Mouse (Mus musculus) hindbrain, postnatal 0 days (tissue): ENCODE measurements around the gene Gcnt3. TPM values are rescaled to one million over a fixed set of nuclear protein-coding genes. Genes with fewer than 3 reads are reported as not detected.
A peak's percentile ranks its signal among the peaks of the same experiment; 100 is the strongest.

Experiments used
- ATAC-seq: fragments of 200-750 bp; cut with Nextera tagmentation; 2 replicates; pipeline ENCODE4 v1.8.0; 2017; ENCODE audit warnings: mild to moderate bottlenecking, moderate TSS enrichment, moderate library complexity
- DNase-seq: peaks from one replicate; pipeline ENCODE4 v3.0.0-alpha.2; 2015; ENCODE audit warnings: low spot score
- H3K27ac ChIP-seq: fragments of 300-500 bp; sonication (generic); 2 replicates; pipeline ENCODE4 v1.5.1; 2014; ENCODE audit warnings: mild to moderate bottlenecking
- H3K27me3 ChIP-seq: fragments of 300-500 bp; sonication (generic); 2 replicates; pipeline ENCODE4 v1.6.1; 2014; ENCODE audit warnings: low read length, mixed read lengths; ENCODE audit not compliant: insufficient read depth
- H3K36me3 ChIP-seq: fragments of 300-500 bp; sonication (generic); 2 replicates; pipeline ENCODE4 v1.6.1; 2014; ENCODE audit warnings: low read length, mixed read lengths; ENCODE audit not compliant: insufficient read depth
- H3K4me1 ChIP-seq: fragments of 300-500 bp; sonication (generic); 2 replicates; pipeline ENCODE4 v1.6.1; 2014; ENCODE audit warnings: antibody characterized with exemption, low read length, mixed read lengths; ENCODE audit not compliant: insufficient read depth
- H3K4me2 ChIP-seq: fragments of 300-500 bp; sonication (generic); 2 replicates; pipeline ENCODE4 v1.6.1; 2014; ENCODE audit warnings: low read depth, mild to moderate bottlenecking, low read length, moderate library complexity, mixed read lengths
- H3K4me3 ChIP-seq: fragments of 300-500 bp; sonication (generic); 2 replicates; pipeline ENCODE4 v1.5.1; 2014; ENCODE audit warnings: low read length
- H3K9ac ChIP-seq: fragments of 300-500 bp; sonication (generic); replicated peaks from 2 replicates; pipeline ENCODE4 v1.6.1; 2014; ENCODE audit warnings: mild to moderate bottlenecking, low read length, moderate library complexity, mixed read lengths
- H3K9me3 ChIP-seq: fragments of 300-500 bp; sonication (generic); 2 replicates; pipeline ENCODE4 v1.6.1; 2016; ENCODE audit warnings: low read length, mixed read lengths
- CTCF ChIP-seq: IDR thresholded peaks from 2 replicates; pipeline ENCODE4 v1.5.1; 2016; ENCODE audit warnings: antibody characterized with exemption, control low read depth, low read depth
- WGBS: fragments of 180-500 bp; shearing (Covaris S2); extraction: QIAGEN DNeasy Blood & Tissue Kit; methylation state at CpG from one replicate; pipeline ENCODE4 v1.1.7; 2014; 5-methylcytosine and 5-hydroxymethylcytosine counted together
- polyA plus RNA-seq: library from polyadenylated mRNA; unstranded; fragments of >200 nt; fragmentation: Nextera tagmentation; extraction: Ambion mirVana; gene quantifications from 2 replicates; pipeline ENCODE4 v1.2.1, GENCODE M21; 2015
- total RNA-seq: library from RNA; depleted of rRNA; stranded (reverse); fragments of >200 nt; gene quantifications from 2 replicates; pipeline ENCODE4 v1.2.3, GENCODE M21; 2014

The Gcnt3 gene
- total and polyA plus RNA-seq, 2 experiments from 2014 or later = 0.03 TPM; not detected in 1

DNA sequence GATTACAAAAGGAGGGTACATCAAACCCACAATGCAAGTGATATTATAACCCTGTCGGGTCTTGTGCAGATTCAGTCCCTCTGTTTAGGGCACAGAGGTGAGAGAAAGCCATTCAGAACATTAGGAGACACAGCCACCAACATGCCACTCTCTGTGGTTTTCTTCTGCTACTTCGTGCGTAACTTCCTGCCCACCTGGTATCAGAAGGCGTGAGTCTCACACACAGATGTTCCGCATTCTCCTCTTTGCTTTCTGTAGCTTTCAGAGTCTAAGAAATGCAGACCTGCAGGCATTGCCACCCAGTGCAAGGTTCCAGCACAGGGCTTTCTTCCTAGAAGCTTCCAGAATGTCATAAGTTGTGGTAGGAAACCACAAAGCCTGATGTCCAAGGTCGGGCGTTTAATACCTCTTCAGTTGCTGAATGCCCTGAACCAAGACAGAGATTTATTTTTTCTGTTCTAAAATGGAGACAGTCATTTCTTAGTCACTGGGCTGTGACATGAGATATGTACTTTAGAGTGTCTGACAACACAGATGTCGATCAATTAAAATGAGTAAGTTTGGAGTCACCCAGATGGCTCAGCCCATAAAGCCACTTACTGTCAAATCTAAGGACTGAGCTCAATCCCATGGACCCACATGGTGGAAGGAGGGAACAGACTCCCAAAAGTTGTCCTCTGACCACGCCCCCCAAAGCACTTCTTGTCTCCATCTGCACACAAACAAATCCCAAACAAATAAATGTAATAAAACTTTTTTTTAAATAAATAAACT is 42.3 kb upstream of the Gcnt3 start:
- H3K27me3 ChIP-seq = no peaks in the 10 kb centered on the region
- H3K36me3 ChIP-seq = no peaks in the 10 kb centered on the region
- ATAC-seq (no peak), DNase-seq (no peak)
- no peak overlapping the region for H3K4me2 ChIP-seq
- no peaks in the 10 kb centered on the region for H3K4me1 ChIP-seq
- 89% methylated on average over 9 of the region's 9 CpGs for WGBS
- no peak for TF ChIP-seq CTCF
- H3K4me3 ChIP-seq = no peak overlapping the region
- H3K9me3 ChIP-seq = no peaks in the 10 kb centered on the region
- no peak overlapping the region for H3K27ac ChIP-seq
- H3K9ac ChIP-seq = no peak overlapping the region

GRCm38 (mm10) chr9:70078034-70078433 is 40.1 kb upstream of the Gcnt3 start:
- no peak overlapping the region for H3K4me2 ChIP-seq
- 86% methylated on average over 3 of the region's 3 CpGs for WGBS

DNA sequence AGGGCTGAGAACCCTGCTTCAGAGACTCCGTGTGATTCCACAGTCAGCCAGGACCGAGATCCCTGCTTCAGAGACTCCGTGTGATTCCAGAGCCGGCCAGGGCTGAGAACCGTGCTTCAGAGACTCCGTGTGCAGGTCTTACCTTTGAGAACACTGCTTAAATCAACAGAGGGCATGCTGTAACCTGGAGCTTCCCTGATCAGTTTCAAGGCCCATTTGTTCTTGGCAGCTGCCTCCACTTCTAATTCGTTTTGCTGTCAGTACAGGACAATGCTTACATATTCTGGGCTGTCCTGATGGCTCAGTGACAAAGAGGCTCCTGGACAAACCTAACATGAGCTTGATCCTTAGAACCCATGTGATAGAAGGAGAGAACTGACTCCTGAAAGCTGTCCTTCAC is 39.3 kb upstream of the Gcnt3 start:
- Histone ChIP-seq H3K4me2 (no peak overlapping the region), H3K9me3 (no peaks in the 10 kb centered on the region), H3K4me1 (no peaks in the 10 kb centered on the region), H3K9ac (no peak overlapping the region), H3K27me3 (no peaks in the 10 kb centered on the region), H3K4me3 (no peak overlapping the region), H3K36me3 (no peaks in the 10 kb centered on the region), H3K27ac (no peak overlapping the region)
- ATAC-seq (no peak), DNase-seq (no peak)
- no peak for TF ChIP-seq CTCF
- 55% methylated on average over 7 of the region's 7 CpGs for WGBS

More at GRCm38 (mm10) chr9:70078034-70078433, 40.1 kb upstream of the Gcnt3 start:
- Histone ChIP-seq H3K27ac (no peak overlapping the region), H3K4me3 (no peak overlapping the region), H3K9me3 (no peaks in the 10 kb centered on the region), H3K27me3 (no peaks in the 10 kb centered on the region), H3K9ac (no peak overlapping the region), H3K4me1 (no peaks in the 10 kb centered on the region), H3K36me3 (no peaks in the 10 kb centered on the region)
- ATAC-seq = no peak
- DNase-seq = no peak
- no peak for TF ChIP-seq CTCF

GRCm38 (mm10) chr9:70072387-70072786 is 34.5 kb upstream of the Gcnt3 start:
- WGBS = 85% methylated on average over 8 of the region's 8 CpGs
- Histone ChIP-seq H3K4me1 (no peaks in the 10 kb centered on the region), H3K27ac (no peak overlapping the region), H3K36me3 (no peaks in the 10 kb centered on the region), H3K4me2 (no peak overlapping the region), H3K9ac (no peak overlapping the region), H3K4me3 (no peak overlapping the region), H3K27me3 (no peaks in the 10 kb centered on the region), H3K9me3 (no peaks in the 10 kb centered on the region)
- no peak for TF ChIP-seq CTCF
- ATAC-seq = no peak
- no peak for DNase-seq

- Histone ChIP-seq H3K27me3 (no peaks in the 10 kb centered on the region), H3K9me3 (no peaks in the 10 kb centered on the region), H3K4me2 (no peak overlapping the region), H3K4me1 (no peaks in the 10 kb centered on the region), H3K4me3 (no peak overlapping the region), H3K9ac (no peak overlapping the region), H3K36me3 (no peaks in the 10 kb centered on the region), H3K27ac (no peak overlapping the region)
- TF ChIP-seq CTCF = no peak
- ATAC-seq (no peak), DNase-seq (peak; percentile 11)
- WGBS = 44% methylated on average over 8 of the region's 8 CpGs
These were observed 32.1 kb upstream of the Gcnt3 start for GRCm38 (mm10) chr9:70069961-70070435.

GRCm38 (mm10) chr9:70067497-70067896 is 29.6 kb upstream of the Gcnt3 start:
- ATAC-seq = no peak
- Histone ChIP-seq H3K9me3 (no peaks in the 10 kb centered on the region), H3K4me2 (no peak overlapping the region)

GRCm38 (mm10) chr9:70062012-70062411 is 24.1 kb upstream of the Gcnt3 start:
- ATAC-seq = no peak
- H3K27me3 ChIP-seq = no peaks in the 10 kb centered on the region
- H3K4me2 ChIP-seq = no peak overlapping the region
- DNase-seq = no peak
- H3K27ac ChIP-seq = no peak overlapping the region
- no peak for TF ChIP-seq CTCF
- no peaks in the 10 kb centered on the region for H3K36me3 ChIP-seq
- no peak overlapping the region for H3K4me3 ChIP-seq
- H3K9me3 ChIP-seq = no peaks in the 10 kb centered on the region
- 83% methylated on average over 3 of the region's 3 CpGs for WGBS
- no peaks in the 10 kb centered on the region for H3K4me1 ChIP-seq
- H3K9ac ChIP-seq = no peak overlapping the region

More at GRCm38 (mm10) chr9:70067497-70067896, 29.6 kb upstream of the Gcnt3 start:
- Histone ChIP-seq H3K27me3 (no peaks in the 10 kb centered on the region), H3K4me3 (no peak overlapping the region), H3K9ac (no peak overlapping the region), H3K4me1 (no peaks in the 10 kb centered on the region), H3K27ac (no peak overlapping the region), H3K36me3 (no peaks in the 10 kb centered on the region)
- no peak for DNase-seq
- WGBS = 94% methylated on average over 3 of the region's 3 CpGs
- TF ChIP-seq CTCF = no peak
